Mouse (Mus musculus): ENCODE measurements around the gene Dazap2.

DNA sequence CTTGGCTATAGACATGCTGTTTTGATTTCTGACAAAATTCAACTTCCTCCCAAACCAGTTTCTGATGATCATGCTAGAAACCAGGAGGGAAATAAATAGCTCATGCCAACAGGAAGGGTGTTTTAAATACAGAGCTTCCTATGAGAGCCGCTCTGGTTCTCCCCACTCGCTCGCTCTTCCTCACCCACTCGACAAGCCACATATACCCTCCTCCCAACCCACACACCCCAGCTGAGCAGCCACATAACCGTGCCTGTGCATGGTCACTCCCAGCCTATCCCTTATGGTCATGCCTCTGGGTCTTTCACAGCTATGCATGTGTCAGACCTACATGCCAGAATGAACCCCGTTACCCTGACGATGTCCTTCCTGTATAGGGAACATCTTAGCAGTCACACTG is 7.0 kb downstream of the Dazap2 start:
- no peak for TF ChIP-seq CTCF (conservative IDR thresholded peaks at IDR 0.05; ENCODE audit: low read length)
- no peak for TF ChIP-seq NANOG (IDR thresholded peaks at IDR 0.05; ENCODE audit: borderline replicate concordance, low read length)
- no peak for TF ChIP-seq POU5F1 (IDR thresholded peaks at IDR 0.05; ENCODE audit: borderline replicate concordance, low read length)
